Mouse (Mus musculus) layer of hippocampus, postnatal 10 days (tissue): Measurements from ENCODE around the gene Gm37240. TPM values are rescaled to one million over a fixed set of nuclear protein-coding genes. Genes with fewer than 3 reads are reported as not detected.
A peak's percentile ranks its signal among the peaks of the same experiment; 100 is the strongest.
"Not testable (repeated sequence)": the region's sequence is repeated elsewhere in the genome, so short reads cannot be mapped to it uniquely, and the experiment has no call there.

Experiments used
- DNase-seq, 2 experiments: peaks; one replicate each; pipeline ENCODE4 v3.0.0; 2021; ENCODE audit warnings: low spot score in 2 of 2
- long read RNA-seq: library from polyadenylated mRNA; stranded (forward); transcript quantifications from one replicate; pipeline ENCODE4 v2.0.0, GENCODE M21; 2023
- total RNA-seq, 2 experiments: library from RNA; stranded (reverse); gene quantifications; 2 replicates each; pipeline ENCODE4 v1.2.3; 2021

Gm37240 gene
- under 1 TPM; 0.75 to 0.80 TPM for total RNA-seq
- long read RNA-seq, partial matches to known transcripts, result 0 of 26 reads
- long read RNA-seq, other reads (novel, unspliced or antisense), result 26 of 26 reads

GRCm38 (mm10) chr3:85887239-85887827, at the start of gene Gm37240, which contains the start of gene Glt28d2:
TSS of gene Gm37240 (minus strand) at chr3:85887518.
TSS of gene Glt28d2 (minus strand) at chr3:85887516.
- DNase-seq, result peak; percentile 46 to 51

- DNase-seq, result no peak
These were observed 46.3 kb upstream of the Gm37240 start for GRCm38 (mm10) chr3:85933586-85933985.

DNA sequence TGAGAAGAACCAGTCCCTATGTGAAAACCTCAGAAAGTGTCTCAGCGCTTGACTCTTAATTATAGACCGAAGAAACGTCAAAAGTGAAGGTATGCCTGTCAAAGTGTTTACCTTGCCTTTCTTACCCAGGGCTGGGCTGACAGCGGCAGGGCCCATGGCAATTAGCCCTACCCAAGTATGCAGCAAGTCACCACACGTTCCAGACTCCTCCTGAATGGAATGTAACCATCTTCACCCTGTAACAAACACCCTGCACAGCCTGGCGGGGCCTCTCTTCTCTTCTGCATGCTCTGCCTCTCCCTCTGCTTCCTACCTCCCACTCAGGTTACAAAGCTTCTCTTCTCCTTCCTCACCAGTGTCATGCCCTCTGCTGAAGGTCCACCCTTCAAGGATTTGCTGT, 44.5 kb upstream of the Gm37240 start:
- DNase-seq, result no peak

- no peak for DNase-seq
These were observed 43.4 kb upstream of the Gm37240 start for GRCm38 (mm10) chr3:85930671-85931255.

DNA sequence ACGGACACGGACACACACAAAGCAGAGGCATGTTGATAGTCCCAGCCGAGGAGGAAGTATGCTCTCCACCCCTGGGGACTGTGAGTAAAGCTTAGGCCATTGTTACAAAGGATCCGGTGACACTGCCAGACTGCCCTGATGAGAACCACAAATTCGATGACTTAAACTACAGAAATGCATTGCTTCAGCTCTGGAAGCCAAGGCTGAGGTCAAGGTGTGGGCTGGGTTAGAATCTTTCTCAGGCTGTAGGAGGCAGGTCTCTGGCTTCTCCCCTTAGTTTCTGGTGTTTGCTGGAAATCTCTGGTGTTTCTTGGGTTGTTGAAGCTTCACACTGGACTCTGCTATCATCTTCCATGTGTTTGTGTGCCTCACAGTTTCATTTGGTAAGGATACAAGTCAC, 42.4 kb upstream of the Gm37240 start:
- DNase-seq, result no peak

- DNase-seq, result peak; percentile 22 to 28
These were observed 40.9 kb upstream of the Gm37240 start for GRCm38 (mm10) chr3:85928140-85928611.

DNA sequence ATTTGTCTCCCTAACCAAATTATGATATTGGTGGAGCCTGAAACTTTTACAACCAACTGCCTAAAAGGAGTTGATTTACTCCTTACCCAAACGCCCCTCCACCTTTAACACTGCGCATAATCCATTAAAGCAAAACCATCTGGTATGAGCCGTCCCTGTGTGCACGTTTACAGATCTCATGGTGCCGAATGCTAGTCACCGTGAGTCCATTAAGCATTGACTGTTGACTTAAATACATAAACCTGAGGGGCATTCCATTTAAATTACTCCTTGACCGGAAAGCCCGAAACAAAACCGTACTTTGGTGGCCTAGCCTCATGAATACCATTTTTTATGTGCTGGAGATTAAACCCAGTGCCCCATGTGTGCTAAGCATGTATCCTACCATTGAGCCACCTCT, 40.0 kb upstream of the Gm37240 start:
- no peak for DNase-seq

DNA sequence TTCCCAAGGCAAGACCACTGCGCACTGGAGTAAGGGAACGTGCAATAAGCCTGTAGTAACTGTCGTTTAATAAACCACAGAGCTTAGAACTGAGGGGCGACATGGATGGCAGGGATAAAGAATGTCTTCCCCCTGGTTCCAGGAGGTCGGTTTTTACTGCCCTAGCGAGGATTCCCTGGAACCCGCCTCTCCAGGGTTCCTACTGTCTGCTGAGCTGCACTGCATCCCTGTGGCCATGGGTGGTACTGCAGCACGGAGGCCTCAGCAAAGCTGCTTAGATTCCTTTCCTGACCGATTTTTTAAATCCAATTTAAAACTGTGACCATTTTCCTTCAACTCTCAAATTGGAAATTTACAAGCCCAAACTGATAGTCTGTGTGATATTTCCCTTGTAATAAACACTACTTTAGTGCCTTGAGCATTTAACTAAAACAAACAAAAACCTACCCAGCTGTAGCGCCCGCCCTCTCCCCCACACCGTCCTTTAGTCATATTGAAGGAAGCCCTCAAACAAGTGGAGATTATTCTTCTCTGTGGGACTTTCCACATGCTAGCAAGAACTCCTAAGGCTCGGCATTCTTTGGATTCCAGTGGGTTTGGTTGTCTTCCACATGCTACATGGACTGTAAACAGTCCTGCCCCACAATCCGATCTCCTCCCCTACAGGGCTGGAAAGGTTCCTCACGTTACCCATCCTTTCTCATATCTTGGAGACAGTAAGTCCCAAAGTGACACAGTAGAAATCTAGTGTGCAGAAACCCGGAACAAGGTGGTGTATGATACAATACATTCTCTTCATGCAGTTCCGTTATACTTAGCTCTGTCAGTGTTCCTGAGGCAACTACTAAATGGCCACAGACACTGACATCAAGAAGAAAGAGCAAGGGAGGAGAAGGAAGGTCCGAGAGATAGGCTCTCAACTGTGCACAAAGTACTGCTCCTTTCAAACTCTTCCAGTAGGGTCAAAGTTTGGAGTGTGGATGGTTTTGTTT, 36.9 kb upstream of the Gm37240 start:
- DNase-seq, result peak; percentile 91 to 93

DNA sequence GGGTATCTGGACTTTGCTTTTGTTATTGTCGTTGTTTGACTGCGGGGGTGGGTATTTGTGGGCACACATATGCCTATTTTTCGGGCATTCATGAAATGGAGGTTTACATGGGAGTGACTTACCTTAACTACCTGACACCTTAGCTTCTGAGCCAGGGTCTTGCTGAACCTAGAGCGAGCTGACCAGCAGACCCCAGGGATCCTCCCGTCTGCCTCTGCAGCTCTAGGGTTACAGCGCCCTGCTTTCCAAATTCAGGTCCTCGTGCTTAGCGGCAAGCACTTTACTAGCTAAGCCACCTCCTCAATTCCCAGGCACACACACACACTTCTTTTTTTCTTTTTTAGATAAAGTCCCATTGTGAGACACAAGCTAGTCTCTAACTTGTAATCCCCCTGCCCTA, 36.0 kb upstream of the Gm37240 start:
- DNase-seq, result no peak

- DNase-seq, result no peak
These were observed 35.0 kb upstream of the Gm37240 start for GRCm38 (mm10) chr3:85922331-85922730.

- not testable (repeated sequence) for DNase-seq
These were observed 33.4 kb upstream of the Gm37240 start for GRCm38 (mm10) chr3:85920671-85921070.

DNA sequence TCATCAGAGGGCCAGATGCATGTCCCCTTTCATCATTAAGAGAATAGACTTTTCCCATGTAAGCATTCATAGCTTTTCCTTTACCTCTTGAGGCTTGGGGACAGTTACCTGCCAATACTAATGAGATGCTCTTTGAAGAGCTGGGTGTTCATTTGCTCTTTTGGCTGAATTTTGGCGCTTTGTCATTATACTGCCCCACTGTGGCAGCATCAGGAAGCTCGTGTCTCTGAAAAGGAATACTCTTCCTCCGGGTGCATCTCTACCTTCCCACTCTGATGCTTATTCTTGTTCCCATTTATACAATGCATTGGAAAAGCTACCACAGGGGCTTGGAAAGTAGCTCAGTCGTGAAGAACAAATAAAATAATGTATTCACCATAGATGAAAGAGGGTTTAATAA, 30.3 kb upstream of the Gm37240 start:
- DNase-seq, result peak; percentile 52 to 58

GRCm38 (mm10) chr3:85914806-85915205, 27.5 kb upstream of the Gm37240 start:
- DNase-seq, result no peak

- DNase-seq, result no peak
These were observed 19.8 kb upstream of the Gm37240 start for GRCm38 (mm10) chr3:85907136-85907535.

GRCm38 (mm10) chr3:85904371-85904770, 17.1 kb upstream of the Gm37240 start:
- no peak for DNase-seq

- DNase-seq, result no peak
These were observed 7.7 kb upstream of the Gm37240 start for GRCm38 (mm10) chr3:85895020-85895419.

DNA sequence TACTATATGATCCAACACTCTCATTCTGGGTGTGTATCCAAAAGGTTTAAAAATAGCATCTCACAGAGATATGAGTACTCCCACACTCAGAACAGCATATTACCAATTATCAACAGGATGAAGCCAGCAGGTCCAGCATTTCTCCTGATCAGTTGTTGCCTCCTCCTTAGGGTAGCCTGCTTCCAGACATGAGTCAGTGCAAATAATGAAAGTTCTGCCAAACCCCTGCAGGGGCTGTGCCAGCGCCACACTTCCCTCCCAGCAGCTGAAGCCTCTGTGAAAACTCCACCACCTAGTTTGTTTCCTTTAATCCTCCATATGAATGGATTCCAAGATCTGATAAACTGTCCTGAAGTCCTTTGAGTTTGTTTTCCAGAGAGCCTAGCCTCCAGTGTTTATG, 4.3 kb upstream of the Gm37240 start:
- no peak for DNase-seq

GRCm38 (mm10) chr3:85888221-85888671, 928 bp upstream of the Gm37240 start:
- DNase-seq, result peak in 1 of 2 experiments; percentile 10

DNA sequence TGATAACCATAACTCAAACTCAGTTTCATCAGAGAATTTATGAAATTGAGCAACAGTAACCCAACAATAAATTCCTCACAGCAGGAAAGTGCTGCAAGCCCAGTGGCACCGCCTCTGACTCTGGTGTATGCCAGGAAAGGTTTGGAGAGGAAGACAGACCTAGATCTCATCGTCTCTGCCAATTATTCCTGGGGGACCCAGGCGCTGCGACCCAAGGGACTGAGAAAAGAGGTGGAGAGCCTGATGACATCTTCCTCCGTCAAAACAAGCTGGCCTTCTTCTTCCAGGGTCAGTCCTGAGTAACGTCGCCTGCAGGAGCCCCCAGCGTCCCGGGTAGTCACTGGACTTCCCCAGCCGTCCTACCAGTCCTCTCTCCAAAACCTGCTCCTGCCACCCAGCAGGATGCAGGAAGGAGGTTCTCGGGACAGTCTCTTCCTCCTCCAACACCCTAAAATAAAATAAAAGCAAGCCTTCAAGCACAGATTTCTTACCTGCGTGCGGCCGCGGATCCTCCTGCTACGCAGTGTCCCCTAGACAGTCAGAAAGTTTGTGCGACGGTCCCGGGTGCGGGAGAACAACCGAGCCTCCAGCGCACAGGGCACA, 581 bp downstream of the Gm37240 start:
- no peak for DNase-seq

DNA sequence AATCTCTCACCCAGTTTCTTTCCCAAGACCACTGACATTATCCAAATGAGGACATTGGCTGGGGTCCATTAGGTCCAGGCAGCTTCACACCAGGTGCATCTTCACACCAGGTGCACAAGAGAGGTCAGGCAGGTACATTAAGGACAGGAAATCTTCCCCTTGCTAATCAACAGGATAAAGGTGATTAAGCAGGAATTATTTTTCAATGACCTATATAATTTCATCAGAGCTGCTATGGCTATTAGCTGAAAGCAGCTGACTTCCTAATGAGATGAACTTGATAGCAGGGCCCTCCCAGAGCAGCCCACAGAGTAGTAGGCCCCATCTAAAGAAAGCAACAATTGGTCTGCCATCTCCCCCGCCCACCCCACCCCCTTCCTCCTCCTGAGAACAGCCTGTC, 1.4 kb downstream of the Gm37240 start:
- DNase-seq, result no peak

- no peak for DNase-seq
These were observed 6.6 kb downstream of the Gm37240 start for GRCm38 (mm10) chr3:85880687-85881086.
